Mouse (Mus musculus) WW6 (cell line): ENCODE data around the gene Cfap97d1.

Source experiments
- DNase-seq: peaks from one replicate; pipeline ENCODE4 v3.0.0-alpha.2; 2013; ENCODE audit warnings: low read depth, low spot score

Cfap97d1 gene

GRCm38 (mm10) chr11:102035456-102035960, 51.4 kb downstream of the Cfap97d1 start:
- no peak for DNase-seq

- DNase-seq: no peak
These were observed 52.3 kb downstream of the Cfap97d1 start for GRCm38 (mm10) chr11:102036336-102036735.

GRCm38 (mm10) chr11:102037789-102038188, 53.7 kb downstream of the Cfap97d1 start:
- DNase-seq: no peak

- DNase-seq: no peak
These were observed 55.5 kb downstream of the Cfap97d1 start for GRCm38 (mm10) chr11:102039487-102040137.

GRCm38 (mm10) chr11:102040138-102040524, 56.1 kb downstream of the Cfap97d1 start:
- DNase-seq: peak; percentile 94

GRCm38 (mm10) chr11:102040646-102041045, 56.6 kb downstream of the Cfap97d1 start:
- DNase-seq: no peak

GRCm38 (mm10) chr11:102041350-102041949, 57.4 kb downstream of the Cfap97d1 start, which contains the start of gene Cd300lg:
Gene Cd300lg (plus strand): TSS chr11:102041509.
- DNase-seq: no peak
